Mouse (Mus musculus) left cerebral cortex, postnatal 36 days (tissue): ENCODE data around the gene Rab32. TPM values are rescaled to one million over a fixed set of nuclear protein-coding genes. Genes with fewer than 3 reads are reported as not detected.
"Not testable (repeated sequence)": the region's sequence is repeated elsewhere in the genome, so short reads cannot be mapped to it uniquely, and the experiment has no call there.

Experiments used
- DNase-seq, 2 experiments: peaks; one replicate each; pipeline ENCODE4 v3.0.0; 2021 to 2022; ENCODE audit warnings: low spot score in 2 of 2, mixed read lengths in 1 of 2
- intact Hi-C: fragments of 180-260 bp; cut with DNase I; formaldehyde crosslinking; loops from one replicate; pipeline ENCODE4 v1.15.1; 2025
- total RNA-seq, 2 experiments: library from RNA; stranded (reverse); gene quantifications; 2 replicates each; pipeline ENCODE4 v1.2.3; 2021

The Rab32 gene
- total RNA-seq, result 1 to 10 TPM; 1.1 to 1.8 TPM

GRCm38 (mm10) chr10:10557570-10558336 lies at the start of gene Rab32:
TSS of gene Rab32 (minus strand) at chr10:10558265.
- intact Hi-C loops, result loop anchor here (1.0 kb wide), 1 partner anchor 149 kb away; no protein-coding TSS in a partner anchor
- peak; percentile 79 to 80 for DNase-seq

GRCm38 (mm10) chr10:10600771-10601170 lies 42.7 kb upstream of the Rab32 start:
- intact Hi-C loops, result no loop called here

GRCm38 (mm10) chr10:10597495-10597894 lies 39.4 kb upstream of the Rab32 start:
- intact Hi-C loops, DNase-seq: not testable (repeated sequence)

More at GRCm38 (mm10) chr10:10600771-10601170, 42.7 kb upstream of the Rab32 start:
- DNase-seq, result no peak

- intact Hi-C loops, result no loop called here
- DNase-seq, result no peak
These were observed 22.7 kb upstream of the Rab32 start for GRCm38 (mm10) chr10:10580811-10581210.

GRCm38 (mm10) chr10:10579821-10580220 lies 21.8 kb upstream of the Rab32 start:
- DNase-seq, result no peak
- intact Hi-C loops, result no loop called here

DNA sequence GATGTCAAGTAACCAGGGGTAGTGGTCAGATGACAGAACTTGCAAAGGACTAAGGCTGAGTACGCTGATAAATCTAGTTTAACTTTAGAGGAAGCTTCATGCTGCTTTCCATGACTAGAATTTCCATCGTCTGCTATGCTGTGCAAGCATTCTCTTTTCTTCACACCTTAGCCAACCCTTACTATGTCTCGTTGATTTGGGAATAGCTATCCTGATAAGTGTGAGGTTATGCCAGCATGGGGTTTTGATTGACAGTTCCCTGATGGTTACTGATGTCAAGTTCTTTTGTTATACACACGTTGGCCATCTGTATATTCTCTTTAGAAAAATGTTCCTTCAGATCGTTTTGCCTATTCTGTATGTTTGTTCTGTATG lies 259 bp upstream of the Rab32 start:
- intact Hi-C loops, result loop anchor here (1.0 kb wide), 1 partner anchor 150 kb away; no protein-coding TSS in a partner anchor
- DNase-seq, result no peak

DNA sequence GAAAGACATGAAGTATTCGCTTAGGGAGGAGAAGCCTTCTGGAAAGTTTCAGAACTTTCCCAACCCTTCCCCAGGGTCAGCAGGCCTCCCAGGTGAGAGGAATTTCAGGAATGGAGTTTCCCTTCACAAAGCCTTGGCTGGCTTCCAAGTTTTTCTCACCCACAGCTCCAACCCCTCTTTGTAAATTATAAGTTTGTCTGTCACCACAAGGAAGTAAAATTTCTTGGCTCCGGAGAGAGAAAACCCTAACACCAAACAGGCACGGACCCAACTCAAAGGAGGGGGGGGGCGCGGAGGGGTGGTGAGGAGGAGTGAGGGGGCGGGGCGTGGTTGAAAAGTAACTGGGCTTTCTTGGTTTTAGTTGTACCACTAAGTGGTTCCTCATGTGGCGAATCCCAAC lies 980 bp downstream of the Rab32 start:
- DNase-seq, result no peak
- intact Hi-C loops, result no loop called here

GRCm38 (mm10) chr10:10555676-10556075 lies 2.4 kb downstream of the Rab32 start:
- intact Hi-C loops, result no loop called here
- no peak for DNase-seq

GRCm38 (mm10) chr10:10555221-10555620 lies 2.8 kb downstream of the Rab32 start:
- no peak for DNase-seq
- intact Hi-C loops, result no loop called here

- intact Hi-C loops, result no loop called here
- DNase-seq, result no peak
These were observed 7.9 kb downstream of the Rab32 start for GRCm38 (mm10) chr10:10550134-10550533.

GRCm38 (mm10) chr10:10546623-10547022 lies 11.4 kb downstream of the Rab32 start:
- intact Hi-C loops, result no loop called here
- no peak for DNase-seq

- intact Hi-C loops, result no loop called here
- no peak for DNase-seq
These were observed 13.1 kb downstream of the Rab32 start for GRCm38 (mm10) chr10:10544955-10545354.

Other genes starting within 250 kb of the Rab32 start
- under 1 TPM; 0.17 to 0.39 TPM for gene Adgb, start 85.9 kb downstream of the Rab32 start, total RNA-seq
- gene Gm10944, start 123.1 kb upstream of the Rab32 start, total RNA-seq, result not detected